Mouse (Mus musculus): ENCODE data around the gene Cuedc1. TPM values are rescaled to one million over a fixed set of nuclear protein-coding genes. Genes with fewer than 3 reads are reported as not detected.
A peak's percentile ranks its signal among the peaks of the same experiment; 100 is the strongest.
"Not testable (repeated sequence)": the region's sequence is repeated elsewhere in the genome, so short reads cannot be mapped to it uniquely, and the experiment has no call there.

Gene Cuedc1
- polyA plus RNA-seq, 1 experiment from 2014 or later, result 40.5 TPM

- Histone ChIP-seq H3K4me3 (no peak overlapping the region), H3K9ac (replicated peaks) (no peak overlapping the region), H3K27ac (replicated peaks) (no peak overlapping the region), H3K36me3 (no peaks in the 10 kb centered on the region), H3K27me3 (peaks cover 9% of the 10 kb centered on the region; the same call in 1 of the 2 replicates), H3K4me2 (replicated peaks) (no peak overlapping the region), H3K9me3 (no peaks in the 10 kb centered on the region), H3K4me1 (peaks cover 33% of the 10 kb centered on the region)
- WGBS, result 83% methylated on average over 2 of the region's 2 CpGs
- ATAC-seq (ENCODE audit: low FRiP score, low read depth), result no peak
Measured at GRCm38 (mm10) chr11:88201172-88201571, 103.3 kb downstream of the Cuedc1 start.

GRCm38 (mm10) chr11:88202077-88202476 is 104.2 kb downstream of the Cuedc1 start:
- no peak overlapping the region for H3K4me3 ChIP-seq
- no peaks in the 10 kb centered on the region for H3K9me3 ChIP-seq
- H3K36me3 ChIP-seq, result peaks cover 2% of the 10 kb centered on the region; the same call in 1 of the 2 replicates
- WGBS, result 6% methylated on average over 2 of the region's 2 CpGs
- no peak overlapping the region for H3K4me2 ChIP-seq (replicated peaks)
- H3K4me1 ChIP-seq, result peaks cover 31% of the 10 kb centered on the region
- no peak for ATAC-seq (ENCODE audit: low FRiP score, low read depth)
- no peak overlapping the region for H3K27ac ChIP-seq (replicated peaks)
- 0 out of 2 replicates have a peak overlapping the region, but pooled peaks have one; percentile 3 for H3K9ac ChIP-seq (replicated peaks)
- H3K27me3 ChIP-seq, result peaks cover 9% of the 10 kb centered on the region; the same call in 1 of the 2 replicates

GRCm38 (mm10) chr11:88203712-88204532 is 106.1 kb downstream of the Cuedc1 start, which contains the start of gene Mrps23:
Mrps23 (plus strand) TSS chr11:88204388.
- peak within 1 kb of the TSS; percentile 87 for H3K4me3 ChIP-seq
- H3K9me3 ChIP-seq, result no peaks in the 10 kb centered on the region
- ATAC-seq (ENCODE audit: low FRiP score, low read depth), result peak; percentile 94
- H3K4me1 ChIP-seq, result peaks cover 25% of the 10 kb centered on the region
- H3K36me3 ChIP-seq, result peaks cover 9% of the 10 kb centered on the region; the same call in 1 of the 2 replicates
- H3K27me3 ChIP-seq, result peaks cover 9% of the 10 kb centered on the region; the same call in 1 of the 2 replicates
- peak within 1 kb of the TSS; percentile 83 for H3K4me2 ChIP-seq (replicated peaks)
- H3K27ac ChIP-seq (replicated peaks), result peak within 1 kb of the TSS; percentile 81
- H3K9ac ChIP-seq (replicated peaks), result peak within 1 kb of the TSS; percentile 86
- WGBS, result under 1% methylated on average over 51 of the region's 51 CpGs

GRCm38 (mm10) chr11:88204593-88205368 is 106.9 kb downstream of the Cuedc1 start:
- Histone ChIP-seq H3K9me3 (no peaks in the 10 kb centered on the region), H3K27me3 (peaks cover 9% of the 10 kb centered on the region; the same call in 1 of the 2 replicates), H3K4me1 (peaks cover 25% of the 10 kb centered on the region), H3K4me2 (replicated peaks) (peak overlapping the region; percentile 83), H3K27ac (replicated peaks) (peak overlapping the region; percentile 65; the same call in 1 of the 2 replicates), H3K36me3 (peaks cover 18% of the 10 kb centered on the region), H3K4me3 (peak overlapping the region; percentile 87), H3K9ac (replicated peaks) (peak overlapping the region; percentile 86)
- WGBS, result 34% methylated on average over 30 of the region's 30 CpGs
- no peak; the same call in 1 of the 2 replicates for ATAC-seq (ENCODE audit: low FRiP score, low read depth)

GRCm38 (mm10) chr11:88206576-88206975 is 108.7 kb downstream of the Cuedc1 start:
- 89% methylated on average over 8 of the region's 8 CpGs for WGBS
- not testable (repeated sequence) for ATAC-seq (ENCODE audit: low FRiP score, low read depth); H3K9ac ChIP-seq (replicated peaks); H3K4me3 ChIP-seq; H3K27me3 ChIP-seq; H3K9me3 ChIP-seq; H3K4me2 ChIP-seq (replicated peaks); H3K27ac ChIP-seq (replicated peaks)
- peaks cover 36% of the 10 kb centered on the region for H3K36me3 ChIP-seq
- peaks cover 25% of the 10 kb centered on the region for H3K4me1 ChIP-seq

- no peaks in the 10 kb centered on the region for H3K27me3 ChIP-seq
- H3K4me3 ChIP-seq, result no peak overlapping the region
- ATAC-seq (ENCODE audit: low FRiP score, low read depth), result no peak
- H3K36me3 ChIP-seq, result peaks cover 41% of the 10 kb centered on the region
- WGBS, result 98% methylated on average over 2 of the region's 2 CpGs
- no peaks in the 10 kb centered on the region for H3K9me3 ChIP-seq
- H3K4me1 ChIP-seq, result peaks cover 19% of the 10 kb centered on the region
- no peak overlapping the region for H3K27ac ChIP-seq (replicated peaks)
- H3K9ac ChIP-seq (replicated peaks), result no peak overlapping the region
- no peak overlapping the region for H3K4me2 ChIP-seq (replicated peaks)
Measured at GRCm38 (mm10) chr11:88207697-88208096, 109.8 kb downstream of the Cuedc1 start.

- 87% methylated on average over 5 of the region's 5 CpGs for WGBS
- no peak for ATAC-seq (ENCODE audit: low FRiP score, low read depth)
- H3K9me3 ChIP-seq, result no peaks in the 10 kb centered on the region
- no peak overlapping the region for H3K4me2 ChIP-seq (replicated peaks)
- peaks cover 14% of the 10 kb centered on the region for H3K4me1 ChIP-seq
- no peak overlapping the region for H3K9ac ChIP-seq (replicated peaks)
- H3K27ac ChIP-seq (replicated peaks), result no peak overlapping the region
- no peaks in the 10 kb centered on the region for H3K27me3 ChIP-seq
- peaks cover 41% of the 10 kb centered on the region for H3K36me3 ChIP-seq
- no peak overlapping the region for H3K4me3 ChIP-seq
Measured at GRCm38 (mm10) chr11:88211824-88212582, 114.1 kb downstream of the Cuedc1 start.

GRCm38 (mm10) chr11:88213757-88214156 is 115.9 kb downstream of the Cuedc1 start:
- Histone ChIP-seq H3K27ac (replicated peaks) (no peak overlapping the region), H3K9ac (replicated peaks) (no peak overlapping the region), H3K27me3 (no peaks in the 10 kb centered on the region), H3K9me3 (no peaks in the 10 kb centered on the region), H3K4me3 (no peak overlapping the region), H3K36me3 (peaks cover 33% of the 10 kb centered on the region), H3K4me2 (replicated peaks) (no peak overlapping the region), H3K4me1 (peaks cover 14% of the 10 kb centered on the region)
- ATAC-seq (ENCODE audit: low FRiP score, low read depth), result no peak
- WGBS, result 55% methylated on average over 6 of the region's 6 CpGs

GRCm38 (mm10) chr11:88214881-88215831 is 117.3 kb downstream of the Cuedc1 start:
- Histone ChIP-seq H3K9ac (replicated peaks) (peak overlapping the region; percentile 21; the same call in 1 of the 2 replicates), H3K9me3 (no peaks in the 10 kb centered on the region), H3K4me3 (no peak overlapping the region), H3K27me3 (no peaks in the 10 kb centered on the region), H3K36me3 (peaks cover 20% of the 10 kb centered on the region), H3K27ac (replicated peaks) (peak overlapping the region; percentile 71), H3K4me1 (peaks cover 14% of the 10 kb centered on the region), H3K4me2 (replicated peaks) (peak overlapping the region; percentile 16; the same call in 1 of the 2 replicates)
- WGBS, result 67% methylated on average over 21 of the region's 21 CpGs
- peak; percentile 52; the same call in 1 of the 2 replicates for ATAC-seq (ENCODE audit: low FRiP score, low read depth)

- H3K27me3 ChIP-seq, result no peaks in the 10 kb centered on the region
Measured at GRCm38 (mm10) chr11:88216231-88216685, 118.4 kb downstream of the Cuedc1 start.

More at GRCm38 (mm10) chr11:88216231-88216685, 118.4 kb downstream of the Cuedc1 start:
- Histone ChIP-seq H3K4me3 (no peak overlapping the region), H3K4me1 (peaks cover 14% of the 10 kb centered on the region), H3K36me3 (peaks cover 9% of the 10 kb centered on the region), H3K9me3 (no peaks in the 10 kb centered on the region), H3K27ac (replicated peaks) (peak overlapping the region; percentile 71), H3K4me2 (replicated peaks) (peak overlapping the region; percentile 16), H3K9ac (replicated peaks) (no peak overlapping the region)
- 12% methylated on average over 10 of the region's 10 CpGs for WGBS
- 0 out of 2 replicates have a peak, but pooled peaks have one; percentile 30 for ATAC-seq (ENCODE audit: low FRiP score, low read depth)
